Mouse (Mus musculus) layer of hippocampus, postnatal 10 days (tissue): ENCODE measurements around the gene Gm9857. TPM values are rescaled to one million over a fixed set of nuclear protein-coding genes. Genes with fewer than 3 reads are reported as not detected.

ENCODE experiments used
- DNase-seq, 2 experiments: peaks; one replicate each; pipeline ENCODE4 v3.0.0; 2021; ENCODE audit warnings: low spot score in 2 of 2
- long read RNA-seq: library from polyadenylated mRNA; stranded (forward); transcript quantifications from one replicate; pipeline ENCODE4 v2.0.0, GENCODE M21; 2023
- total RNA-seq, 2 experiments: library from RNA; stranded (reverse); gene quantifications; 2 replicates each; pipeline ENCODE4 v1.2.3; 2021

The Gm9857 gene
- not detected for total RNA-seq
- long read RNA-seq = 0 reads

DNA sequence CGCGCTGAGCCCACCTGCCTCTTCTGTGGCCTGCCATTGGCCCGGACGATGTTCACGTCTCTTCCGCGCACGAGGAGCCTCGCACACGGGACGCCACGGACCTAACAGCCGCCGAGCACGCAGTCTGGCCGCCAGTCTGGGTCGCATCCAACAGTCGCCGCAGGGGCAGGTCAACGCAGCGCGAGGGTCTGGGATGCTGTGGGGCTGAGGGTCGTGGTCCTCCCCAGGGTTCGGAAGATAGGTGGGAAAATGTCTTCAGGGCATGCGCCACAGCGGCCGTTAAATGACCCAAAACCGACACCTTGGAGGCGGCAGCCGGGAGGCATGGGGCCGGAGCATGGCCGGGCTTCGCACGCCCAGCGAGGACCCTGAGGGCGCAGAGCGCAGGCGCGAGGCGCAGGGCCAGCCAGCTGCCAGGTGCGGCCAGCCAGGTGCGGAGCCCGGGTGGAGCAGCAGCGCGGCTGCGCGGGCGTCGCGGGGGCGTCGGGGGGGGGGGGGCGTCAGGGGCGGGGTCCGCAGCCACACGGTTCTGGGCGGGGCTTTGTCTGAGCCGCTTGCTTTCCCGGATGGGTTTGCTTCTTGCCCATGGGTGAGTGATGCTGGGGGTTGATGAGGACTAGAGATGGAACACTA, at the start of gene Gm9857:
TSS of gene Gm9857 (minus strand) at position 445 of the 633 bp plus-strand sequence.
- DNase-seq = no peak

GRCm38 (mm10) chr3:108987009-108987659, 46.9 kb upstream of the Gm9857 start:
- no peak for DNase-seq

- DNase-seq = no peak
Observed at GRCm38 (mm10) chr3:108986534-108986933, 46.3 kb upstream of the Gm9857 start.

DNA sequence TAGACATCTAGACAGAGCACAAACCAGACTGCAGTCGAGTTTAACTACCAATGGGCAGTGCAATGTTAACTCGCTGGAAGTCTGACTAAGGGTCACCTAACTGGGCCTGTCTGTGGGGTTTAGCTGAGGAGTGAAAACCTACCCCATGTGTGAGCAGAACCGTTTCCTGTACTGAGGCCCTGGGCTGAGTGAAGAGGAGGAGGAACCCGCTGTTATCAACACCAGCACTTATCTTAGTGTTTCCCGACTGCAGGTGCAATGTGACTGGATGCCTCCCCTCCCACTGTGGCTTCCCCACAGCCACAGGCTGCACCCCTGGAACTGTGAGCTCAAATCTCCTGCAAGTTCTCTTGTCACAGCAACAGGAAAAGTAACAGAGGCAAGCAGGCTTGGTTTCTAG, 43.7 kb upstream of the Gm9857 start:
- DNase-seq = no peak

- no peak for DNase-seq
Observed at GRCm38 (mm10) chr3:108981946-108982345, 41.7 kb upstream of the Gm9857 start.

- no peak for DNase-seq
Observed at GRCm38 (mm10) chr3:108977340-108978030, 37.2 kb upstream of the Gm9857 start.

- DNase-seq = no peak
Observed at GRCm38 (mm10) chr3:108974920-108975485, 34.8 kb upstream of the Gm9857 start.

GRCm38 (mm10) chr3:108973980-108974660, 33.9 kb upstream of the Gm9857 start:
- DNase-seq = no peak

DNA sequence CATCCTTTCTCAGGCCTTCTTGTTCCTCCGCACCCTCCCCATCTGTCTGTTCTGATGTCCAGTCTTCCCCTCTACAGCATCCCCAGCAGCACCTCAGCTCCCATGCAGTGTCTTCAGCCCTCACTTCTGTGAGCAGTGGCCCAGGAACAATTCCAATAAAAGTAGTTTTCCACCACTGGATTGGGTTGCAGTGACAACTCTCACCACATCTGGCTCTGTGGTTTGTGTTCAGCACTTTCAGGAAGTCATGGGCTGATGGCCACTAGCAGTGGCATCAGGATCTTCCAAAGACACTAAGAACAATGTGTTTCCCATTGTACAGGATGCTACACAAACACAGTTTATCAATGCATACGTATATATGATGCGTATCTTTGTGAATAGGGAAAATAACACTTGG, 25.8 kb upstream of the Gm9857 start:
- DNase-seq = no peak

GRCm38 (mm10) chr3:108964361-108965044, 24.3 kb upstream of the Gm9857 start:
- peak in 1 of 2 experiments; percentile 27 for DNase-seq

DNA sequence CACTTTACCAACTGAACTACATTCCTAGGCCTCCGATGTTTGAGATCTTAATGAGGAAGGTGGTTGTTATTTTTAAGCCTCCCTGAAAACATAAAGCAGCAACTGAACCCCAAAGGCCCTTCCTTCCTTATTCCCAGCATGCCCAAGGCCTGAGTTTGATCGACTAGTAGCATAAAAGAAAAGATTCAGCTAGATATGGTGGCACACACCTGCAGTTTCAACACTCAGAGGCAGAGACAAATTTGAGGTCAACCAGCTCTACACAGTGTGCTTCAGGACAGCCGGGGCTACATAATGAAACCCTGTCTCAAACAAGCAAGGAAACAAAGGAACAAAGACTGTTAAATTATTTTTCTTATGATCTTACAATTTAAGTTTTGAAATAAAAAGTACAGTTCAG, 23.5 kb upstream of the Gm9857 start:
- no peak for DNase-seq

DNA sequence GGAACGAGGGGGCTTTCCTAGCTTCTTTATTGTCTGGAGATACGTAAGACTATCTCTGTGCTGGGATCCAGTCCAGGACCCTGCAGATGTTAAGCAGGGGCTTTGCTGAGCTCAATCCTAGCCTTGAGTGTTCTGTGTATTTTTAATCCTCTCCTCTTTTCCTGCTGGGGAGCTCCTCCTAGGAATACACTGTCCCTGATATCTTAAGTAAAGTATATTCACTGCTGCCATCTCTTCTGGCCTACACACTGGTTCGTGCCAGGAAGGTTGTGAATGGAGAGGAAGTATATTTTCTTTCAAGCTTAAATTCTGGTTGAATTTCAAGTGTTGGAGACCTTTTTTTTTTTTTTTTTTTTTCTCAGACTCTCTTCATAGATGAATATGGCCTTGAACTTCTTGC, 23.0 kb upstream of the Gm9857 start:
- no peak for DNase-seq

- no peak for DNase-seq
Observed at GRCm38 (mm10) chr3:108961655-108962054, 21.4 kb upstream of the Gm9857 start.

DNA sequence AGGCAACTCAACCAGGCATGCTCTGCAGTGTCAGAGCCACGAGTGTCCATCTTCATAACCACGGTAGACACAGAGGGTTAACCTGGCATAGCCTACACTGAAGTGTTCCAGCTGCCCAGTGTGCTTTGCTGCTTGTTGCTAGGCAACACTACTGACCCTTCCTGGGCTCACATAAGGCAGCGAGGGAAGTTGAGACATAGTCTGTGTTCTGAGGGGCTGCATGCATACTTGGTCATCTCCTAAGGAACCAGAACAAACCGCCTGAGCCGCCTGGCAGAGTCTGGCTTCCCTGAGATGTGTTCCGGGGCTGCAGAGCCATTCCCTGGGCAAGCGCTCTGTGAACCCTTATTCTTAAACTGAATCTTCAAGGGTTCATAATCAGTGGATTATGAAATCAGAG, 21.0 kb upstream of the Gm9857 start:
- peak; percentile 25 to 41 for DNase-seq

DNA sequence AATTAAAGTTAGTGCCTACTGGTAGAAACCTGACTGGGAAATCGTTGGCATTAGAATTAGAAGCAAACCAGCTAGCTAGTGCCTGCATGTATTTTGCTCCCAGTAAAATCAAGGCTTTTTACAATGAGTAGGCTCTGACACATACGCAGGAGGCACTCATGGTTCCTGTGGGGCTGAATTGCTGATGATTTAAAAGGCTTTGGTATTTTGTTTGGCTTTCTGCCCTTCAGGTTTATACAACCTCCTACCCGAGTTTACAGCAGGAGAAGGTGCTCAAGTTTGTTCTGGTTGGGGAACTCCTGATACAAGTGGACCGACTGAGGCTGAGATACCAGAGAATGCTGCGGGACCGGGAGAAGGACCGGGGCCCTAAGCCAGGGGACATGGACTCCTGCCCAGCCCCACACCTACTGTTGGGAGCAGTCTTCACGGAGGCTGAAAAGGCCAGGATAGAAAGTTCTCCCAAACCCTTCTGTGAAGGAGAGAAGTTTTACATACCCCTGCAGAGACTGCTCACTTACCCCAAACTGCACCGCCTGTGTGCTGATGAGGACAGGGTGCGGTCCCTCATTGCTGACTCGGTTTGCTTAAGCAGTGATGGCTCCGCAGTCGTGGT, 19.5 kb upstream of the Gm9857 start:
- no peak for DNase-seq

GRCm38 (mm10) chr3:108957976-108958375, 17.7 kb upstream of the Gm9857 start:
- DNase-seq = no peak

DNA sequence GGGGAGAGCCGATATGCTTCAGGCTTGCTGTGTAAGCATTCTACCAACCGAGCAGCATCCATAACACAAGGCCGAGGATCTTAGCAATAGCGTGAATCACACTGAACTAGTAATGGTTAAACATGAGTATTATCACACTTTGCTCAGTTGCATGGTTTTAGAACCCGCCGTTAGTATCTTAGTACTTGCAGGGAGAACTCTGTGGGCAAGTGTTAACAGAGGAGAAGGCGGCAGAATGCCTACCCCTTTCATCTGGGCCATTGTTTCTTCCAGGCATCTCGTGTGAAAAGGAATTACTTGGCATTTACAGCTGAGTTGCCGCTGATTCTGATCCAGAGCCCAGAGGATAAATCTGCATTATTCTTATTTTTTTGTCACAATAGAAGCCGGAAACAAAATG, 751 bp upstream of the Gm9857 start:
- no peak for DNase-seq

DNA sequence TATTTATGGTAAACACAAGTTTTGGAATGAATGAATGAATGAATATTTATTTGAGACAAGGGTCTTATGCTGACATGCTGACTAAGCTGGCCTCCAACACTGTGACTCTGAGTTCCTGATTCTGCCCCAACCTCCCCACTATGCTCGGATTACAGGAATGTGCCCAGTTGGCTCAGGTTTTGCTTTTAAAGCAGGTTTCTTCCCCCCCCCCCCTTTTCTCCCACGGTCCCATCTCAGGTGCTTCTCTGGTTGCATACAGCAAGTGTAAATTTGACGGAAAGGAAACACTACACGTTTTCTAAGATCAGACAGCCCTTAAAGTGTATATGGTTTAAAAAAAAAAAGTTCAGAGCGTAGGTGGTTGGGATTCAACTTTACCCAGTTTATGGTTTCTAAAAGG, 672 bp downstream of the Gm9857 start, which contains the start of gene Henmt1:
TSS of gene Henmt1 (plus strand) at position 301 of the 400 bp plus-strand sequence.
- no peak for DNase-seq

DNA sequence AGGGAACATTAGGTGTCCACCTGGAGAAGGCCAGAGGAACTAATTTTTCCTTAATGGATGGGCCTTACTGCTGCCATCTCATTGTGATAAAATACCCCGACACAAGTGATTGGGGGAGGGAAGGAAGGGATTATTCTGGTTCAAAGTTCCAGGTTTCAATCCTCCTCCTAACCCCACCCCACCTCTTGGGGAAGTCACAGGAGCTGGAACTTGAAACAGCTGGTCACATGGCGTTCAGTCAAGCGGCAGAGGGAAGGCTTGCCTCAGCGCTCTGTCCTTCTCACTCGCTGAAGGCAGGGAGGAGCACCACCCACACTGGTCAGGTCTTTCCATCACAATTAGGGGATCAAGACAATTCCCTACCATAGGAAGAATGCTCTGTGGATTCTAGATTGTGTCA, 1.6 kb downstream of the Gm9857 start:
- DNase-seq = no peak

DNA sequence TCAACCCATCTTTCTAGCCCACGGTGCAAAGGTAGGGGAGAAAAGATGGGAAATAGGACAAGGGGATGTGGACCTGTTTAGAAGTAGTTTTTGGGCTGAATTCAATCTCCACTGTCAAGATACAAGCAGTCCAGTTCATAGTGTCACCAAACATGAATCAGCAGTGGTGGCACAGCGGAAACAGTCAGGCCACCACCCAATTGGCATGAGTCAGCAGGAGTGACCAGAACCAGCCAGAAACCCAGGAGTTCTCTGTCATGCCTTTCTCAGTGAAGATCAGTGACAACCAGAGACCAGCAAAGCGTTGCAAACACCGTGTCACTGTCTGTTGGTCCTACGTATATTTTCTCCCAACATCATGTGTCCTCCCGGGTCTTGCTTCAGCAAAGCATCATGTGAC, 6.7 kb downstream of the Gm9857 start:
- no peak for DNase-seq
